Mouse (Mus musculus) kidney, postnatal 36 days (tissue): Measurements from ENCODE around the gene Cpm.
"Not testable (repeated sequence)": the region's sequence is repeated elsewhere in the genome, so short reads cannot be mapped to it uniquely, and the experiment has no call there.

Experiments used
- DNase-seq, 2 experiments: peaks; one replicate each; pipeline ENCODE4 v3.0.0; 2021 to 2022; ENCODE audit warnings: mixed read lengths in 2 of 2

The Cpm gene

GRCm38 (mm10) chr10:117726888-117727385 lies 97.6 kb downstream of the Cpm start:
- DNase-seq, result no peak

DNA sequence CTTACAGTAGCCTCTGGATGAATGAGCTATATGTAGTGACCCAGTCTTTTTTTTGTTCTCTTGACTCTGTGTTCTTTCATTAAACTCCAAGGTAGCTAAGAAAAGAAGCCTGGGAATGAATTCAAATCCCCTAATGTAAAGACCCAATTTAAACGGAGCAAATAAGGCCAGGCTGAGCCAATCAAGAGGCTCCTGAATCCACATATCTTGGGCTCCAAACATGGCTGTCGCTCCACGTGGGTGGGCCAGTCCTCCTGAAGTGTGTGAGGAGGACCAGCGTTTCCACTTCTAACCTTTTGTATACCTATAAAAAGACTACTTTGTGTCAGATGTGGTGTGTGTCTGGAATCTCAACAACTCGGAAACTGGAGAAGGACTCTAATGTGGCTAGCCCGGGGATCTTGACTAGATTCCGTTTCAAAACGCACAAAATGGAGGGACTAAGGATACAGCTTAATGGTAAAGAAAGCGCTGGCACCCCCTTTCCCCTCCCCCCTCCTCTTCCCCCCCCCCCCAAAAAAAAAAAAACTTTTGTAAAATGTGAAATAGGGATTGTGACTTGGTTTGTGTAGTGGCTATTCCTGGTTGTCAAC lies 98.3 kb downstream of the Cpm start:
- no peak for DNase-seq

- DNase-seq, result no peak
Observed at GRCm38 (mm10) chr10:117728574-117728973, 99.3 kb downstream of the Cpm start.

DNA sequence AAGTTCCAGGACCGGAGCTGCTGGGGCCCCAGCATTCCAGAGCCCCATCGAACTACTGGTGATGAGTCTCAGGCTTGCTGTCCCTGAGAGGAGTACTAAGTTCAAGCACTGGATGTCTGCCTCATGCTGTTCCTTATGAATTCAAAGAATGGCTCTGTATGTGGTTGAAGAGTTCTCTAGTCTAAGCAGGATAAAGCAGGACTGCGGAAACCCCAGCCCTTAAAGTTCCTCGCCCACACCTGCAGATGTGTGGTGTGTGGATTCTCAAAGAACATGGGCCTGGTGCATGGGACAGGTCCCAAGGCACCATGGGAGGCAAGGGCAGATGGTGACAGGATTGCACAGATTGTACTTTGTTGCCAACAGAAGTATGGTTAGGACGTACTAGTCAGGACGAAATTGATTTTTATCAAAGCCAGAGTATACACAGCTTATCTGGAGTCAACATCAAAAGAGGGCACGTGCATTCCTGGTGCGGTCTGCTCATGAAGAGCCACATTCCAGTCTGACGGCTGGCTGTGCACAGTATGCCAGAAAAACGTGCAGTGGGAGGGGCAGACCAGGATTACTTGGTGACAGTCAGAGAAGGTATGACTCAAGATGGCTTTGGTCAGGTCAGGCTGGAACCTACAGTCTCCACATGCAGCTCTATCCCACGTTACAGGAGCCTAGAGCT lies 100.0 kb downstream of the Cpm start:
- no peak for DNase-seq

- DNase-seq, result no peak
Observed at GRCm38 (mm10) chr10:117730140-117730539, 100.8 kb downstream of the Cpm start.

- no peak for DNase-seq
Observed at GRCm38 (mm10) chr10:117730637-117731203, 101.4 kb downstream of the Cpm start.

DNA sequence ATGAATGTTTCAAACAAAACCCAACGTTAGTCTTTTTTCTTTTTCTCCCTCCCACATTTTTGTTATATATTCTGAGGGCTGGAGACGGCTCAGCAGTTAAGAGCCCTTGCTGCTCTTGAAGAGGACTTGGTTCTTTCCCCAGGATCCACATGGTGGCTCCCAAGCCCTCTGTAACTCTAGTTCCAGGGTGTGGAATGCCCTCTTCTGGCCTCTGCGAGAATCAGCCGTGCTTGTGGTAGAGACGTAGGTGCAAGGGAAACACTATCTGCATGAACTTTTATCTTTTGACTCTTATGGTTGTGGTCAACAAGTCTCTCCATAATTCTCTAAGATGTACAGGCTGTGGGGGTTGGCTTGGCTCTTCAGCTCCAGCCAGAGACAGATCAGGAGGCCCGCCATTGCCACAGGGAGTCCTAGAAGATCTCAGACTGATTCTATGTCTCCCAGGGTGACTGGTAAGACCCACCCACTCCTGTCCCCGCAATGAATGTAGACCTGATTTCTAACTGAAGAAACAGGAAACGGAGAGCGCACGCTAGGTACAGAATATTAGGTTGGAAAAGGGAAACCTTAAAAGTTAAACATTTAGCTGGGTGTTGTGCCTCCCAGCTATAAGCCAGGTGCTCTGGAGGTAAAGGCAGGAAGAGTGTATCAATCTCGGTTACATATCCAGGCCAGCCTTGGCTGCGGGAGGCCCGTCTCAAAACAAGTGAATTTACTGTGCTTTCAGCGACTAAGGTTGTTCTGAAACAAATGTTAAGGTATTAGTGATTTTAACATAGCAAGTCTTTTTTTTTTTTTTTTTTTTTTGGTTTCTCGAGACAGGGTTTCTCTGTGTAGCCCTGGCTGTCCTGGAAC lies 102.2 kb downstream of the Cpm start:
- peak; percentile 81 to 85 for DNase-seq

GRCm38 (mm10) chr10:117732184-117732583 lies 102.9 kb downstream of the Cpm start:
- DNase-seq, result no peak

DNA sequence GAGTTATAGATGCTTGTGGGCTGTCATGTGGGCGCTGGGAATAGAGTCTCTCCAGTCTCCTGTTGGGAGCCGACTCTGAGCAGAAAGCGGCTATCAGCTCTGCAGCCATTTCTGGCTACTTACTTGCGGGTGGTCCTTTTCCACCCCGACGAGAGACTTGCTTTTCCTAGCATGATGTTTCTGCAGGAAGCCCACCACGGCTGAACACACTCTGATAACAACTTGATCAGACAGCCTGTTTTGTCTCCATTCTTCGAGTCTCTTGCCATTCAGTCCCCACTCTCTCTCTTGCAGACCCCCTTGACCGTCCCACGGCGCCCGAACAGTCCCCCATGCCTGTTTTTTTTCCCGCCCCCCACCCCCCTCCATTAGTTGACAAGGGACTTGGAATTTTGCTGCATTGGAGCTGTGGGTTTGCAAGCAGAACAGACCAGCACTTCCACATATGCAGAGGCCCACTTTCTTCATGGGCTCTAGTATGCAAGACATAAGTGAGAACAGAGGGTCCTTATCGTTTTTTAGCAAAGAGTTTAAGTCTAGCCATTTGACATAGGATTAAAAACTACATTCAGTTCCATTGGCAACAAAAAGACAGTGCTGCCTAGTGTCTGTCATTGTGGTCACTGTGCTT lies 103.8 kb downstream of the Cpm start:
- no peak for DNase-seq

DNA sequence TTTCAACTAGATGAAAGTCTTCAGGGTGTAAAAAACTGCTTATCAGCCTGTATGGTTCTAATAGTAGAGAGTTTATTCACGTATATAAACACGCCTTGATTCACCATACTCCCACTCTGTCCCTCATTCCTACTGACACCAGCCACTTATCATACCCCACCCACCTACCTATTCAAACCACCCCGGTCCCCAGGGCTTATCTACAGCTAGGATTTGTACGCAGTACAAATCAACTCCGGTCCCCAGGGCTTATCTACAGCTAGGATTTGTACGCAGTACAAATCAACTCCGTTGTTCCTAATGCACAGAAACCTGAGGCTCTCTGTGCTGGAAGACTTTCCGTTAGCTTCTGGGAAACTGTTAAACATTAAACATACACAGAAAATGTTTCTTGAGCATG lies 104.3 kb downstream of the Cpm start:
- not testable (repeated sequence) for DNase-seq

DNA sequence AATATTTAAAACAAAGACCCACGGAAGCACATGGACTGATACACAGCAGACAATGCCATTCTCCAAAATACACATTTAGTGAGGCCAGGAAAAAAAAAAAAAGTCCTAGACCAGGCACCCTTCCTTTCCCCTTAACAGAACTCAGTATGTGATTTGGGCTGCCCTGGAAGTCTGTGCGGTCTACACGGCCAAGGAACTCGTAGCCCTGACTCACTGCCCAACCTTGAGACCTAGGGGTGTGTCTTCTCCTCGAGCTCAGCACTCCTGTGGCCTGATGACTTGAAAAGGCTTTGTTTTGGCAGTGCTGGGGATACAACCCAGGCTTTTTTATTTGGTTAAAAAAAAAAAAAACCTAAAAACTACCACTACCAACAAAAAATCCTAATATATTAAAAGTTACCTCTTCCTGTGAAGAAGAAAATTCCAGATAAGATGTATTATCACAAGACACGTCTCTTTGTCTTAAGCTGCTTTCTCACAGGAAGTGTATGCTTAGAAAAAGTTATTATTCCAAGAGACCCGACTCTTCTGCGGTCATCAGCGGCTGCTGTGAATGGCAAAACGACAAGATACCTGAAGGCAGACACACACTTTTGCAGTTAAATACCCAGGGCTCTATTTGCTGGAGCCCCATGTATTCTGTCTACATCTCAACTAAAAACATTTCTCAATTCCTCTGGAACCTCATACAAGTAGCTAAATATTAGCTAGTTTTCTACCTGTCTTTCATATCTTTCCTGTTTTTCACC lies 105.0 kb downstream of the Cpm start:
- peak in 1 of 2 experiments; percentile 57 for DNase-seq

GRCm38 (mm10) chr10:117735396-117735795 lies 106.1 kb downstream of the Cpm start:
- not testable (repeated sequence) for DNase-seq

GRCm38 (mm10) chr10:117736573-117736972 lies 107.3 kb downstream of the Cpm start:
- no peak for DNase-seq
